ENCODE assay signal across 11 mouse cellular contexts in genomic region chr13:31811542-31812021, GRCm38 (mm10). TPM values are rescaled to one million over a fixed set of nuclear protein-coding genes. Genes with fewer than 3 reads are reported as not detected.
DNase-seq lines count a peak whose midpoint lies in the region; ATAC-seq lines count a peak whose summit lies in the region.
"Had no signal": no experiment of that assay in that cellular context is flagged by ENCODE, and none has a peak within 500 bp of the region (broad histone marks: within the 10 kb centered on the region; RNA-seq: fewer than 3 reads in every experiment).

No protein-coding gene starts in this region.

- WGBS in heart, embryonic 12.5 days: 16% methylated on average over 44 of the region's 44 CpGs
- WGBS in hindbrain, embryonic 12.5 days: 2% methylated on average over 44 of the region's 44 CpGs
- 5% methylated on average over 42 of the region's 44 CpGs for WGBS in midbrain, embryonic 14.5 days

- DNase-seq in heart, adult 8-10 months (ENCODE audit: low spot score): no peak
- DNase-seq in adrenal gland, postnatal 14 days: peak; percentile 45
- DNase-seq in midbrain, embryonic 14.5 days: no peak
- DNase-seq in gastrocnemius, adult 18-20 months (ENCODE audit: low spot score): no peak
- no peak for DNase-seq in cerebellum, adult 18-20 months

- no peaks in the 10 kb centered on the region for H3K9me3 ChIP-seq in heart, embryonic 12.5 days (replicated peaks)
- no peaks in the 10 kb centered on the region for H3K9me3 ChIP-seq in hindbrain, embryonic 12.5 days (replicated peaks)
- H3K9me3 ChIP-seq in midbrain, embryonic 14.5 days (ENCODE audit: control insufficient read depth, low read length): no peaks in the 10 kb centered on the region

- H3K36me3 ChIP-seq in heart, embryonic 12.5 days: peaks cover 7% of the 10 kb centered on the region
- H3K36me3 ChIP-seq in hindbrain, embryonic 12.5 days: no peaks in the 10 kb centered on the region
- H3K36me3 ChIP-seq in midbrain, embryonic 14.5 days (ENCODE audit: control insufficient read depth, insufficient read depth, low read length): no peaks in the 10 kb centered on the region

- peaks cover 60% of the 10 kb centered on the region for H3K27me3 ChIP-seq in heart, embryonic 12.5 days (replicated peaks)
- H3K27me3 ChIP-seq in hindbrain, embryonic 12.5 days: peaks cover 84% of the 10 kb centered on the region
- peaks cover 87% of the 10 kb centered on the region for H3K27me3 ChIP-seq in midbrain, embryonic 14.5 days (ENCODE audit: control insufficient read depth, insufficient read depth, low read length)
- H3K27me3 ChIP-seq: CH12.LX had no signal

- H3K4me2 ChIP-seq in heart, embryonic 12.5 days: peak overlapping the region; percentile 71
- peak overlapping the region; percentile 46 for H3K4me2 ChIP-seq in hindbrain, embryonic 12.5 days (replicated peaks)
- peak overlapping the region; percentile 39 for H3K4me2 ChIP-seq in midbrain, embryonic 14.5 days (ENCODE audit: low read length)

- H3K4me1 ChIP-seq in heart, embryonic 12.5 days (replicated peaks): peaks cover 33% of the 10 kb centered on the region
- peaks cover 26% of the 10 kb centered on the region for H3K4me1 ChIP-seq in hindbrain, embryonic 12.5 days
- peaks cover 9% of the 10 kb centered on the region for H3K4me1 ChIP-seq in midbrain, embryonic 14.5 days (ENCODE audit: control insufficient read depth, insufficient read depth, low read length)

- H3K4me3 ChIP-seq in heart, embryonic 12.5 days: peak overlapping the region; percentile 62
- H3K4me3 ChIP-seq in hindbrain, embryonic 12.5 days: peak overlapping the region; percentile 39
- peak overlapping the region; percentile 23 for H3K4me3 ChIP-seq in midbrain, embryonic 14.5 days (replicated peaks; ENCODE audit: low read depth, low read length)
- H3K4me3 ChIP-seq: erythroblast, embryonic 14.5 days; myocyte had no signal

- no peak for ATAC-seq in heart, embryonic 12.5 days (ENCODE audit: insufficient number of reproducible peaks, low FRiP score)
- ATAC-seq in hindbrain, embryonic 12.5 days (ENCODE audit: low FRiP score): no peak
- ATAC-seq in midbrain, embryonic 14.5 days (ENCODE audit: low FRiP score, low TSS enrichment): no peak
- no peak for ATAC-seq in megakaryocyte-erythroid progenitor cell, adult 5-6 weeks (replicated peaks; ENCODE audit: low FRiP score, low TSS enrichment, poor library complexity, severe bottlenecking)

- H3K27ac ChIP-seq in heart, embryonic 12.5 days (ENCODE audit: poor library complexity, severe bottlenecking): peak overlapping the region; percentile 65
- H3K27ac ChIP-seq in hindbrain, embryonic 12.5 days: peak overlapping the region; percentile 58; the same call in 1 of the 2 replicates
- no peak overlapping the region for H3K27ac ChIP-seq in midbrain, embryonic 14.5 days (replicated peaks; ENCODE audit: low read depth, low read length)

- H3K9ac ChIP-seq in heart, embryonic 12.5 days: peak overlapping the region; percentile 82
- peak overlapping the region; percentile 64 for H3K9ac ChIP-seq in hindbrain, embryonic 12.5 days
- peak overlapping the region; percentile 23; the same call in 1 of the 2 replicates for H3K9ac ChIP-seq in midbrain, embryonic 14.5 days (replicated peaks; ENCODE audit: low read length)

RNA-seq across cellular contexts. Expression of gene Foxc1, which starts 5.1 kb away (rescaled TPM):
- 5.4 and 6.4 TPM in 2 replicates for polyA plus RNA-seq in heart, embryonic 12.5 days (2016; fragmentation: Nextera tagmentation; extraction: Ambion mirVana)
- 1 to 10 TPM; 4.4 to 6.1 (median 4.9) TPM for total RNA-seq in heart, adult 8-10 months (2022)
- 7.1 TPM in 2 replicates for total RNA-seq in adrenal gland, postnatal 14 days (2021)
- polyA plus RNA-seq in hindbrain, embryonic 12.5 days (2016; fragmentation: Nextera tagmentation; extraction: Ambion mirVana): 11.0 and 11.5 TPM in 2 replicates
- polyA plus RNA-seq in midbrain, embryonic 14.5 days (2014; fragmentation: Nextera tagmentation; extraction: Ambion mirVana): 0.72 and 1.7 TPM in 2 replicates
- under 1 TPM; 0.75 to 0.88 TPM for total RNA-seq in gastrocnemius, adult 18-20 months (2021)
- total RNA-seq in megakaryocyte-erythroid progenitor cell, adult 5-6 weeks (2014; fragmentation: Nextera tagmentation): not detected in 2 replicates
- total RNA-seq in megakaryocyte-erythroid progenitor cell, adult 5-6 weeks (2017): not detected in 2 replicates
- total RNA-seq: CH12.LX had no signal
- polyA plus RNA-seq: erythroblast, embryonic 14.5 days had no signal

Comparison
In these comparisons a context has a peak if more than half of its experiments do, and no peak if none do; other contexts are left out.
1. H3K9ac ChIP-seq: peak in every context shown above with its lines; median percentile 82 in heart, embryonic 12.5 days; 64 in hindbrain, embryonic 12.5 days; 23 in midbrain, embryonic 14.5 days.